Mouse (Mus musculus) forebrain, embryonic 14.5 days (tissue): Measurements from ENCODE around the gene Gramd1b. TPM values are rescaled to one million over a fixed set of nuclear protein-coding genes. Genes with fewer than 3 reads are reported as not detected.

Experiments
- ATAC-seq: fragments of 200-750 bp; cut with Nextera tagmentation; 2 replicates; pipeline ENCODE4 v1.8.0; 2017; ENCODE audit warnings: mild to moderate bottlenecking, moderate library complexity
- DNase-seq: peaks from one replicate; pipeline ENCODE4 v3.0.0-alpha.2; 2015; ENCODE audit warnings: low spot score
- H3K27ac ChIP-seq: fragments of 300-500 bp; sonication (generic); 2 replicates; pipeline ENCODE4 v1.5.1; 2014; ENCODE audit warnings: low read depth, mild to moderate bottlenecking, control low read depth, low read length, moderate library complexity
- H3K27me3 ChIP-seq: fragments of 300-500 bp; sonication (generic); replicated peaks from 2 replicates; pipeline ENCODE4 v1.6.1; 2014; ENCODE audit warnings: low read length, control low read depth, mixed read lengths; ENCODE audit not compliant: control insufficient read depth, insufficient read depth
- H3K36me3 ChIP-seq: fragments of 300-500 bp; sonication (generic); 2 replicates; pipeline ENCODE4 v1.6.1; 2014; ENCODE audit warnings: low read length, control low read depth; ENCODE audit not compliant: control insufficient read depth, insufficient read depth
- H3K4me1 ChIP-seq: fragments of 300-500 bp; sonication (generic); 2 replicates; pipeline ENCODE4 v1.6.1; 2014; ENCODE audit warnings: antibody characterized with exemption, low read length, control low read depth; ENCODE audit not compliant: control insufficient read depth, insufficient read depth
- H3K4me2 ChIP-seq: fragments of 300-500 bp; sonication (generic); 2 replicates; pipeline ENCODE4 v1.6.1; 2014; ENCODE audit warnings: mild to moderate bottlenecking, control low read depth, low read length
- H3K4me3 ChIP-seq: fragments of 300-500 bp; sonication (generic); 2 replicates; pipeline ENCODE4 v1.5.1; 2014; ENCODE audit warnings: low read depth, low read length, control low read depth
- H3K9ac ChIP-seq: fragments of 300-500 bp; sonication (generic); 2 replicates; pipeline ENCODE4 v1.6.1; 2014; ENCODE audit warnings: mild to moderate bottlenecking, low read length, control low read depth, moderate library complexity
- H3K9me3 ChIP-seq: fragments of 300-500 bp; sonication (generic); replicated peaks from 2 replicates; pipeline ENCODE4 v1.6.1; 2016; ENCODE audit warnings: low read length, control low read depth, mixed read lengths; ENCODE audit not compliant: control insufficient read depth
- WGBS: fragments of 180-500 bp; shearing (Covaris S2); extraction: QIAGEN DNeasy Blood & Tissue Kit; methylation state at CpG from one replicate; pipeline ENCODE4 v1.1.7; 2014; 5-methylcytosine and 5-hydroxymethylcytosine counted together
- polyA plus RNA-seq: library from polyadenylated mRNA; unstranded; fragments of >200 nt; fragmentation: Nextera tagmentation; extraction: Ambion mirVana; gene quantifications from 2 replicates; pipeline ENCODE4 v1.2.1, GENCODE M21; 2014

Gramd1b gene
- polyA plus RNA-seq, 1 experiment from 2014 or later = 8.6 TPM

- Histone ChIP-seq H3K27ac (no peak overlapping the region), H3K27me3 (no peaks in the 10 kb centered on the region), H3K4me1 (peaks cover 4% of the 10 kb centered on the region; the same call in 1 of the 2 replicates), H3K4me2 (no peak overlapping the region), H3K9me3 (no peaks in the 10 kb centered on the region), H3K4me3 (no peak overlapping the region), H3K36me3 (no peaks in the 10 kb centered on the region), H3K9ac (no peak overlapping the region)
- ATAC-seq (no peak), DNase-seq (peak; percentile 31)
- WGBS = 70% methylated on average over 3 of the region's 3 CpGs
These were observed 148.7 kb downstream of the Gramd1b start for GRCm38 (mm10) chr9:40382508-40382907.

GRCm38 (mm10) chr9:40381416-40382411 is 149.5 kb downstream of the Gramd1b start:
- peak; percentile 85 for ATAC-seq
- Histone ChIP-seq H3K9ac (0 out of 2 replicates have a peak overlapping the region, but pooled peaks have one; percentile 37), H3K4me3 (no peak overlapping the region), H3K4me1 (peaks cover 4% of the 10 kb centered on the region; the same call in 1 of the 2 replicates), H3K27ac (peak overlapping the region; percentile 28; the same call in 1 of the 2 replicates), H3K4me2 (no peak overlapping the region), H3K27me3 (no peaks in the 10 kb centered on the region), H3K36me3 (no peaks in the 10 kb centered on the region), H3K9me3 (no peaks in the 10 kb centered on the region)
- WGBS = 19% methylated on average over 15 of the region's 15 CpGs
- DNase-seq = peak; percentile 51

GRCm38 (mm10) chr9:40376711-40377410 is 154.3 kb downstream of the Gramd1b start:
- Histone ChIP-seq H3K4me3 (no peak overlapping the region), H3K27ac (no peak overlapping the region), H3K27me3 (no peaks in the 10 kb centered on the region), H3K9ac (no peak overlapping the region), H3K4me1 (peaks cover 9% of the 10 kb centered on the region; the same call in 1 of the 2 replicates), H3K36me3 (no peaks in the 10 kb centered on the region), H3K4me2 (peak overlapping the region; percentile 52), H3K9me3 (no peaks in the 10 kb centered on the region)
- DNase-seq (no peak), ATAC-seq (0 out of 2 replicates have a peak, but pooled peaks have one; percentile 5)
- 46% methylated on average over 9 of the region's 9 CpGs for WGBS

- no peaks in the 10 kb centered on the region for H3K9me3 ChIP-seq
- peaks cover 9% of the 10 kb centered on the region; the same call in 1 of the 2 replicates for H3K4me1 ChIP-seq
- H3K4me3 ChIP-seq = peak overlapping the region; percentile 29
- WGBS = 2% methylated on average over 11 of the region's 11 CpGs
- H3K9ac ChIP-seq = peak overlapping the region; percentile 65
- DNase-seq (peak; percentile 66), ATAC-seq (peak; percentile 70)
- no peak overlapping the region; the same call in 1 of the 2 replicates for H3K27ac ChIP-seq
- H3K27me3 ChIP-seq = no peaks in the 10 kb centered on the region
- H3K36me3 ChIP-seq = no peaks in the 10 kb centered on the region
- peak overlapping the region; percentile 52 for H3K4me2 ChIP-seq
These were observed 155.0 kb downstream of the Gramd1b start for GRCm38 (mm10) chr9:40376139-40376541.

- no peaks in the 10 kb centered on the region for H3K9me3 ChIP-seq
- peak overlapping the region; percentile 65 for H3K9ac ChIP-seq
- H3K4me1 ChIP-seq = peaks cover 9% of the 10 kb centered on the region; the same call in 1 of the 2 replicates
- H3K36me3 ChIP-seq = no peaks in the 10 kb centered on the region
- peak overlapping the region; percentile 29 for H3K4me3 ChIP-seq
- DNase-seq (no peak), ATAC-seq (no peak)
- WGBS = 50% methylated on average over 6 of the region's 6 CpGs
- no peak overlapping the region for H3K27ac ChIP-seq
- H3K4me2 ChIP-seq = peak overlapping the region; percentile 52
- no peaks in the 10 kb centered on the region for H3K27me3 ChIP-seq
These were observed 155.7 kb downstream of the Gramd1b start for GRCm38 (mm10) chr9:40375518-40375917.

- H3K4me2 ChIP-seq = peak overlapping the region; percentile 52; the same call in 1 of the 2 replicates
- H3K27me3 ChIP-seq = no peaks in the 10 kb centered on the region
- peaks cover 9% of the 10 kb centered on the region; the same call in 1 of the 2 replicates for H3K4me1 ChIP-seq
- H3K36me3 ChIP-seq = no peaks in the 10 kb centered on the region
- H3K9me3 ChIP-seq = no peaks in the 10 kb centered on the region
- WGBS = 33% methylated on average over 3 of the region's 5 CpGs
- H3K27ac ChIP-seq = no peak overlapping the region
- ATAC-seq (no peak), DNase-seq (no peak)
- H3K4me3 ChIP-seq = no peak overlapping the region
- no peak overlapping the region for H3K9ac ChIP-seq
These were observed 156.2 kb downstream of the Gramd1b start for GRCm38 (mm10) chr9:40374992-40375391.

GRCm38 (mm10) chr9:40374533-40374971 is 156.6 kb downstream of the Gramd1b start:
- ATAC-seq = no peak
- H3K4me3 ChIP-seq = no peak overlapping the region
- H3K9ac ChIP-seq = no peak overlapping the region
- no peaks in the 10 kb centered on the region for H3K36me3 ChIP-seq
- no peak overlapping the region for H3K4me2 ChIP-seq
- DNase-seq = no peak
- H3K27ac ChIP-seq = no peak overlapping the region
- no peaks in the 10 kb centered on the region for H3K27me3 ChIP-seq
- H3K4me1 ChIP-seq = peaks cover 9% of the 10 kb centered on the region; the same call in 1 of the 2 replicates
- H3K9me3 ChIP-seq = no peaks in the 10 kb centered on the region
- 73% methylated on average over 6 of the region's 6 CpGs for WGBS

- Histone ChIP-seq H3K9ac (no peak overlapping the region), H3K4me2 (no peak overlapping the region), H3K27me3 (no peaks in the 10 kb centered on the region), H3K4me3 (no peak overlapping the region), H3K9me3 (no peaks in the 10 kb centered on the region), H3K4me1 (peaks cover 9% of the 10 kb centered on the region; the same call in 1 of the 2 replicates), H3K27ac (no peak overlapping the region), H3K36me3 (no peaks in the 10 kb centered on the region)
- DNase-seq = no peak
- 77% methylated on average over 11 of the region's 11 CpGs for WGBS
- no peak for ATAC-seq
These were observed 157.1 kb downstream of the Gramd1b start for GRCm38 (mm10) chr9:40374052-40374451.
